Mouse (Mus musculus) cerebellum, postnatal 10 days (tissue): ENCODE results near the gene Prune1.
"Not testable (repeated sequence)": the region's sequence is repeated elsewhere in the genome, so short reads cannot be mapped to it uniquely, and the experiment has no call there.

ENCODE experiments used
- DNase-seq, 2 experiments: peaks; one replicate each; pipeline ENCODE4 v3.0.0; 2021; ENCODE audit warnings: mixed read lengths in 2 of 2

The Prune1 gene

DNA sequence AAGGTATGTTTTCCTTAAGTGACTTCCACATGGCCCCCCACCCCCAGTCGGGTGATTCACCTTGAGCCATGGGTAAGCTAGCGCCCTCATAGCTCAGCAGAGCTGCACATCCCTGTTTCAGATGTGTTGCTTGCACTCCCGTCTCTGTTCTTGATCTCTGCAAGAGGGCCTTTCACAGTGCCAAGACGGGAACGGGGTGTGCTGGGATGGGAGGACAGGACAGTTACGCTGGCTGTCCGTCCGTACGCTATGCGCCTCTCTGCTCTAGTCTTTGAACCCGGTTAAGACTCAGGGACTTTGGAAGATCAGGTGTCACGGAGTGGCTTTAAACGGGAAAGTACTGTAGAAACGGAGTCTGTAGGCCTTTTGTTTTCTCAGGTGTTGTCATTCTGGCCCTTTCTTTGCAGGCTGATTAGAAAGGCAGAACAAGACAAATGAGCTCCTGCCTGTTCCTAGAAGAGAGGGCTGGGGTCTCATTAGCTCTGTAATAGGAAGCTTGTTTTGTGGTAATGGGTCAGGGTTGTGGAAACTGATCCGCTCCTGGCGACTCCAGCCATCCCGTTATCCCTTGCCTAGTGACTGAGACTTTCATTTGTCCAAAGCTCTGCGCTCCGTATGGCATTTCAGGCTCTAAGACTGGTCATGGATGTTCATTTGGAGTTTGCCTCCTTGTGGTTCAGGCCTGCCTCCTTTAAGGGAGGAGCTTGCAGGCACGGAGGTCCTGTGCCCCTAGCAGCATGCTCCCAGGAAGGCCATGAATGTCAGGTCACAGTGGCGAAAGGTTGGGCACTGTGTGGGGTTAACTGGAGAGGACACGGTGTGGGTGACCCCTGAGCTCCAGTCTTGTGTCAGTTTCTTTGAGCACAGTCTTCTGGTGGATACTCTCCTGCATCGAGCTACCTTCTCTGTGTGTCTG, 46.2 kb downstream of the Prune1 start:
- DNase-seq, result no peak

DNA sequence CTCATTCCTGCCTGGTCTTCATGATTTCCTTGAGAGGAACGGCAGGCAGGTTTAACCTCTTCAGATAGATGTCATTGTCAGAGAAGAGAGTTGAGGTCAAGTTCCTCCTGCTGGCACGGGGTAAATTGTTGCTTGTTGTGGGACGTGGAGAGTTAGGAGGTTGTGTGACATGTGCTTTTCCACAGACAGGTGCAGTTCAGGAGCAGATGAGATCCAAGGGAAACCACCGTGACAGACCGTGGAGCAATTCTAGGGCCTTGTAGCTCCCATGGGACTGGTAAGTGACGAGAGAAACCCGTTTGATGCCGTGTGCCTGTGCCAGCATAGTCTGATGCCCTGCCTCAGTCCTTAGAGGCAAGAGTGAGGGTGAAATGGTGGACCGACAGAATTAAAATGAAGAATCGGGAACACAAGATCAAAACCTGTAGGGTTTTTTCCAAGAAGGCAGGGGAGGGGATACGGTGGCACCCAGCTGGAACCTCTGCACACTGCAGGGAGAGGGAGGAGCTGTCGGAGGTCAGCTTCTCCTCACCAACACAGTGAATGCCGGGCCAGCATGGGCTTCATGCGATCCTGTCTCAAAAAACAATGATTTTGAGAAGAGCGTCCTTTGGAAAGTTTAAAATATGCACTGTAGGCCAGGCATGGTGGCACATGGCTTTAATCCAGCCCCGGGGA, 48.4 kb downstream of the Prune1 start:
- no peak for DNase-seq

- DNase-seq, result no peak
Measured at GRCm38 (mm10) chr3:95232771-95233170, 49.1 kb downstream of the Prune1 start.

GRCm38 (mm10) chr3:95231298-95232221, 50.3 kb downstream of the Prune1 start, which contains the start of gene Mllt11:
Mllt11 (minus strand) TSS chr3:95232171.
- DNase-seq, result peak; percentile 32 to 36

DNA sequence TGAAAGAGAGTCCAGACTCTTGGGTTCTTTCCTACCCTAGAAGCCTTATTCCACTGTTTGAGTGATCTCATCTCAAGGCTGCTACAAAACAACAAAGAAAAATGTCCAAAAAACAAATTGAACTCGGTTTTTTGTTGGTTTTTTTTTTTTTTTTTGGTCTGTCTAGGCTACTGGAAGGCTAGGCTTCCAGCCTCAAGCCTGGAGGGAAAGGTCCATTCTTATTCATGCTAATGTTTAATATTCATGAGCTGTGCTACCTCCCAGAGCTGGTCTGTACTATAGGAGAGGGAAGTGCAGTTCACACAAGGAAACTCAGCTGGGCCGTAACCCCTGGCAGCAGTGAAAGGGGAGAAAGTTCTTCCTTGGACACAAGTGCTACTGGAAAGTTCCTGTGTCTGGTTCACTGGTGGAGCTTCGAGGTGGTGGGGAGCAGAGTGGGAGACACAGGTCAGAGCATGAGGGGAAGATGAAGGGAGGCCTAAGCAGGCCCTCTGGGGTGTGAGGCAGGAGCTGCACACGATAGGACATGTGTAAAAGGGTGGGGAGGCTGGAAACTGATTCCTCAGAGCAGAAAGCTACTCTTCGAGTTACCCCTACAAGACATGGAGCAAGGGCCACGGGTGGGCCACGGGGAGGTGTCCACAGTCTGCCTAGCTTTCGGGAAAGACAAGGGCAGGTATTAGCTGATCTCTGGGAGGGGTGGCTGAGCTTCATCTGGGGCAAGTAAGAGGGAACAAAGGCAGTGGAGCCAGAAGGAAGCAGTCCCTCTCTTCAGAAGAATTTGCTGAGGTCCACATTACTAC, 51.2 kb downstream of the Prune1 start:
- DNase-seq, result no peak

GRCm38 (mm10) chr3:95229781-95230494, 51.9 kb downstream of the Prune1 start:
- DNase-seq, result peak; percentile 49 to 61

DNA sequence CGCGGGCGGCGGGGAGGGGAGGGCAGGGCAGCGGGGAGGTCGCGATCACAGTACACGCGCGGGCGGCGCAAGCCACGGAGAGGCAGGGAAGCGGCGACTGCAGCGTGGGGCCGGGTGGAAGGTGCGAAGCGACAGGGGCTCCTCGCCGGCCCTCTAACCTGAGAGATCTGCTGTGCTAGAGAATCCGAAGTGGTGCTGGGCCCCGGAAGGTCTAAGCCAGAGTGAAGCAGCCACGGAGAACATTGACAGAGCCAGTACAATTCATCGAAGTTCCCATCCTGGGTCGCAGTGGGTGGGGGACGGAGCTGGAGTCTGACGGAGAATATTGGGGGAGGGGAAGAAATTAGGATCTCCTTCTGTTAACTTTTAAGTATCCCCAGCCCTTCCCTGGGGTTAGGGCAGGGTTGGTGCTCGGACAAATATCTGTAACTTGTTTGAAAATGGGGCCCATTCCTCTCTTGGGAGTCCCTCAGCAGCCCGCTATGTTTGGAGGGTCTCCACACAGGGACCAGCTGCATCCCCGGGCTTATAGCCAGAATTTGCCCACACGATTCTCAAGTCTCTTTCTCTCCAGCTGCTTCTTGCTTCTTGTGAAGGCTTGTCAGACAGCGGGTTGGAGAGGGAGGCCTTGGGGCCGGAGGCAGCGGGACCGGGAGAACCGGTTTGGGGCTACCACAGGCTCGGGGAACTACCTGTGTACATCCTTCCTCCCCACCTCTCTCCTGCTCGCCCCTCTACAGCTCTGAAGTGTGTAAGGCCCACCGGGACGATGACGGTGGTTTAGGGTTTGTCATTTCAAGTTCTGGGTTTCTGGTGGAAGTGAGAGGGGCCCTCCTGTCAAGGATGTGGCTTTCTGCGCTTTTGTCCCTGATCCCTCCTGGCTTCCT, 52.7 kb downstream of the Prune1 start:
- DNase-seq, result peak; percentile 81 to 82

DNA sequence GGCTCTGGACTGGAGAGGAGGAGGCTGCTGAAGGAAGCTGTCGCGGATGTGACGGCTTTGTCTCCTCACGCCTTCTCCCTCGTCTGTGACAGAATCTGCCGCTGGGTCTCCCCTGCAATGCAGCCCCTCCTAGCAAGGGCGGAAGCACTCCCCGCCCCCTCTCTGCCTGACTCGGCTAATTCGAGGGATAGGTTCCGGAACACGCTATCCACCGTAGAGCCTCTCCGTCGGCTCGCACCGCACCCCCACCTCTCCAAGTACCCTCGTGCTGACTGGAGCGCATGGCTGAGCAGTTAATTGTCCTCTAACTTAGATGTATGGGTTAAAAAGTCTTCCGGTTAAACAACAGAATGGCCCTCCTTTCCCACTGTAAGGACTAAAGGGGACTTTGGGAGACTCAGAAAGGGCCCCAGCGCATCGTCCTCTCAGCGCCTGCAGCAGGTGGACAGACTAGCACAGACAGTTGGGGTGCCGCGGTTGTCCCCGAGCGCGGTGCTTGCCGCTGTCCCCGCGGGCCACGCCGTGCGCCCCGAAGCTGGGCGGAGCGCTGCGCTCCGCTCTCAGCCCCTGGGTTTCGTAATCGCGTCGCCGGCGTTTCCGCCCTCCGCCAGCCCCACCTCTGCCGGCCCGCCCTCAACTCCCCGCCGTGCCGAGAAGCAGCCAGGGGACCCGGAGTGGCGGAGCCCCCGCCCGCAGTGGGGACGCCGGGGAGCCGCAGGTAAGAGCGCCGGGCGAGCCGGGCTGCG, 53.6 kb downstream of the Prune1 start, which contains the start of gene Cdc42se1:
Gene Cdc42se1 (plus strand): TSS at position 585 of the 746 bp plus-strand sequence.
- peak; percentile 91 to 95 for DNase-seq

DNA sequence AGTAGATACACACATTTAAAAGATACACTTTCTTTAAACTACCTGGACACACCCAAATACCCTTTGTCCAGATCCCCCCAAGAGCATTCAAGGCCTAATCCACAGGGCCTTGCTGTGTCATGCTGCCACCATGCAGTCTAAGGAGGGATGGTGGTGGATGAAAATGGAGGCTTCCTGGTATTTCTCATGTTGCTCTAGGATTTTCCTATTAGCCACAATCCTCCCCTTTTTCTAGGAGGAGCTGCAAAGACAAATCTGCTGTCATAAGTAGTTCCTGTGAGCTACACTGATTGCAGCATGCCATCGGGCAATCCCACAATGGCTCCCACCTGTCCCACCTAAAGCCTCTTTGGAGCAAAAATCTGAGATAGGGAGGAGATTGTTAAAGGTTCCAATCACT, 54.7 kb downstream of the Prune1 start:
- peak in 1 of 2 experiments; percentile 40 for DNase-seq

DNA sequence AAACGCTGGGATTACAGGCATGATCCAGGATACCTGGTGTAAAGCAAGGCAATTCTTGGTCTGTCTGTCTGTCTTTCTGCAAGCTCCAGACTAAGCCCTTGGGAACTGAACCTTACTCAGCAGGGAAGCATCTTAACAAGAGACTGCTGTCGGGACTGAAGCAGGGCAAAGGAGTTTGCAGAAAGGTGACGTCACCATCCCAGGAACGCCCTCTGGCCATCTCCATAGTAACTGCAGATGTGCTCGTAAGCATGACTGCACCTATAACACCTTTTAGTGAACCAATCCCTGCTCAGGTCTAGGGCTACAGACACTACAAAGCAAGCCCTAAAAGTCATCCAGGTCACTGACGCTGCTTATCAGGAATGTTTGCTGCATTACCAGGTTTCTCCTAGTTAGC, 57.6 kb downstream of the Prune1 start:
- DNase-seq, result no peak

GRCm38 (mm10) chr3:95223041-95223440, 58.8 kb downstream of the Prune1 start:
- DNase-seq, result no peak

DNA sequence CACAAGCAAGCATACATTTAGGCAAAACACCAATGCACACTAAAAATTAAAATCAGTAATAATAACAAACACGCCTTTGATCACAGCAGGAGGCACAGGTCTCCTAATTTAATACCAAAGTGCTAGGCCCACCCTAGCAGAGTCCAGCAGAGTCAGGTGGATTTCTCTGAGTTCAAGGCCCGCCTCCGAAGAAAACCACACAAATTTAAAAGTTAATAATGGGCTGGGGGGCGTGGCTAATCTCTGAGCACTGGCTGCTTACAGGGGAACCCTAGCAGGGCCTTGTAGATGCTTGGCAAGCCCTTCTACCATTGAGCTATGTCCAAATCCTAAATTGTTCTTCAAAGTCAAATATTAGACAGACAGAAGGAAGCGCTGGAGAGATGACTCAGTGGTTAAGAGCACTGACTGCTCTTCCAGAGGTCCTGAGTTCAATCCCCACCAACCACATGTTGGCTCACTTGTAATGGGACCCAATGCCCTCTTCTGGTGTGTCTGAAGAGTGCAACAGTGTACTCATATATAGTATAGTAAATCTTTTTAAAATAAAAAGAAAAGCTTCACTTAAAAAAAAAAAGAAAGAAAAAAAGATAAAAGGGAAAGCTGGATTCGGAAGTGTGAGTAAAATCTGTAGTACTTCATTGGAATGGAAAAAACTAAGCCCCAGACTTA, 63.3 kb downstream of the Prune1 start:
- DNase-seq, result peak; percentile 22 to 34

DNA sequence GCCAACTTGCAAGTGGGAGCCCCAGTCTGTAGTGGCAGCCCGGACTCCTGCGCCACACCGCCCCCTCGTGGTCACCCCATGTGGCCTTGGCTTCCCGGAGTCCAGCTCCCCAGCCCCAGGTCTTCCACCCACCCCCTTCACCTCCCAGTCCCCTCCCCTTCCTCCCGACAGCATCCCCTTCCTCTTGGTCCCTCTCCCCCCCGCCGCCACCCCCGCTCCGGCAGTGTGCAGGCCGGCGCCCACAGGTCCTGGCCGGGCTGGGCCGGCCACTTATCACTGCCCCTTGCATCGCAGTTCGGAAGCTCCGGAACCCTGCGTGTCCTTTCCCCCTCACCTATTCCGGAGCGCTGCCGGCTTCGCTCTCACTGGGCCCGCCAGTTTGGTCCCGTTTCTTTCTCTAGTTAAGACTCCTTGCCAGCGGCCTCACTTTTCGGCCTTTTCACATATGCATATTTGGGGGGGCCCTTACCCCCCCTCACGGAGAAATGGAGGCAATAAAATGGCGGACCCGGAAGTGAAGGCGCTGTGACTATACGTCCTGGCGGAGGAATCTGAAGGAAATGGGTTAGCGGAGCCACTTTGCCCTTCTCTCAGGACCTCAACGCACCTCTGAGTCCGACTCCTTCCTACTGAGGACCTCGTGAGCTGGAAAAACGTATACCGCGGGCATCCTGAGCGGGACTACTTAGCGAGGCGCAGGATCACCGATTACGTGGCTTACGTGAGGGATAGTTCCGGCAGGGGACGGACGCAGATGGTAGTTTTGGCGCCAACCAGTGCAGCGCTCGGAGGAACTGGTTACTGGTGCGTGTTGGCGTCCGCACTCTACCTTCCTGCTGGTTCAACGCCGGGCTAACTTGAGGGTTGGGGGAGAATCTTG, 64.4 kb downstream of the Prune1 start, which contains the start of gene Gabpb2:
Gene Gabpb2 (minus strand): TSS at position 662 of the 880 bp plus-strand sequence.
- peak; percentile 97 for DNase-seq

- DNase-seq, result no peak
Measured at GRCm38 (mm10) chr3:95216655-95217254, 65.1 kb downstream of the Prune1 start.

DNA sequence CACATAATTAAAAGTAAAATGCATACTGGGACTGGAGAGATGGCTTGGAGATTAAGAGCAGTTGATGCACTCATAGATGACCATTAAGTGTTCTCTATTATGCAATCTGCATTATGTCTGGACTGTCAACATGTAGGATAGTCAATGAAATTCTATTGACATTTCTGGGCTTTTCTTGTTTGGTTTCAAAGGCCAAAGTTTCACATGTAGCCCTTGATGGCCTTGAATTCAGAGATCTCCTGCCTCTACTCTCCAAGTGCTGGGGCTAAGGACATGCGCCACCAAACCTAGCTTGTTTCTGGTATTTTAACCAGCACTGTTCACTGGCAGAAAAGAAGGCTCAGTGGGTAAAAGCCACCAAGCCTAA, 68.3 kb downstream of the Prune1 start:
- no peak for DNase-seq

DNA sequence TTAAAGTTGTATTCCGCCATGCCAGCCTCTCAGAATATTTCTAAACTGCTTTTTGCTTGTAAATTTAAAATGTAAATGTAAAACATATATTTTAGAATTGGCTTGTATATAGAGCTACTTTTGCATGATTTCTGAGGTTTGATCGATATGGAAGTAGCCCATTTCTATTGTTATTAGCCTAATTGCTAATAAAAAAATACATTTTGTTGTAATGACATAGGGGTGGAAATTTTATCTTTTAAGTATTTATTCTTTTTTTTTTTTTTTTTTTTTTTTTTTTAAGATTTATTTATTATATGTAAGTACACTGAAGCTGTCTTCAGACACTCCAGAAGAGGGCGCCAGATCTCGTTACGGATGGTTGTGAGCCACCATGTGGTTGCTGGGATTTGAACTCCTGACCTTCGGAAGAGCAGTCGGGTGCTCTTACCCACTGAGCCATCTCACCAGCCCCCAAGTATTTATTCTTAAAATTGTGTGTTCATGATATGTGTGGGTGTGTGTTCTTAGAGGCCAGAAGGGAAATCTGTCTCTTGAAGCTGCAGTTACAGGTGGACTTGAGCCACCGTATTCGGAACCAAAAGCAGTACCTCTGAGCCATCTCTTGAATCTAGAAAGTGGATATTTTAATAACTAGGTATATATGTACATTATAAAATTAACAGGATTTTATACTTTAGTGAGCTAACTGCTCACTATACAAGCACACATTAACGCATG, 68.8 kb downstream of the Prune1 start:
- DNase-seq, result not testable (repeated sequence)
